Mouse (Mus musculus): ENCODE data around the gene Bcl9l. TPM values are rescaled to one million over a fixed set of nuclear protein-coding genes. Genes with fewer than 3 reads are reported as not detected.

Bcl9l gene
- total and polyA plus RNA-seq, 3 experiments = 0.58 to 5.1 TPM; not detected in 1

- H3K79me2 ChIP-seq (ENCODE audit: control insufficient read depth, insufficient read depth, low read length, poor library complexity) = no peaks in the 10 kb centered on the region
- DNase-seq (ENCODE audit: low read depth, low spot score) = no peak
- TF ChIP-seq ZC3H11A (IDR thresholded peaks at IDR 0.05; ENCODE audit: low read depth, low read length) (no peak), TCF12 (IDR thresholded peaks at IDR 0.05; ENCODE audit: low read depth, low read length) (no peak), MAX (IDR thresholded peaks at IDR 0.05; ENCODE audit: low read length) (no peak), MYC (IDR thresholded peaks at IDR 0.05; ENCODE audit: low read depth, low read length) (no peak), RAD21 (IDR thresholded peaks at IDR 0.05; ENCODE audit: low read depth, low read length) (no peak), ELF1 (IDR thresholded peaks at IDR 0.05; ENCODE audit: low read depth, low read length) (no peak), NELFE (IDR thresholded peaks at IDR 0.05; ENCODE audit: low read depth, low read length) (no peak), MAFK (IDR thresholded peaks at IDR 0.05; ENCODE audit: borderline replicate concordance, low read depth, low read length) (no peak), USF1 (IDR thresholded peaks at IDR 0.05; ENCODE audit: low read depth, low read length) (no peak), TAL1 (IDR thresholded peaks at IDR 0.05; ENCODE audit: low read length) (no peak), CHD2 (IDR thresholded peaks at IDR 0.05; ENCODE audit: low read length) (no peak), ZNF384 (IDR thresholded peaks at IDR 0.05; ENCODE audit: low read depth, low read length) (no peak), KAT2A (conservative IDR thresholded peaks at IDR 0.05; ENCODE audit: low read depth, low read length) (no peak), MAZ (IDR thresholded peaks at IDR 0.05; ENCODE audit: low read depth, low read length) (no peak), MEF2A (IDR thresholded peaks at IDR 0.05; ENCODE audit: extremely low read depth, insufficient replicate concordance, low read depth, low read length, poor library complexity, severe bottlenecking) (no peak), POLR2AphosphoS5 (IDR thresholded peaks at IDR 0.05; ENCODE audit: borderline replicate concordance, low read depth, low read length) (no peak)
- no peak overlapping the region for H3K4me3 ChIP-seq (ENCODE audit: control insufficient read depth in 1 of 2, insufficient read depth in 1 of 2, low read depth in 2 of 2, low read length in 2 of 2)
- peaks cover 0 to 2% of the 10 kb centered on the region in 2 experiments; a peak in 1 of 4 replicates for H3K36me3 ChIP-seq (ENCODE audit: control insufficient read depth in 1 of 2, insufficient read depth in 2 of 2, low read length in 2 of 2)
- no peaks in the 10 kb centered on the region for H3K27me3 ChIP-seq (ENCODE audit: control insufficient read depth in 1 of 2, insufficient read depth in 2 of 2, low read length in 2 of 2)
- H3K9ac ChIP-seq (ENCODE audit: control insufficient read depth, low read depth, low read length, poor library complexity, severe bottlenecking) = no peak overlapping the region
- H3K4me1 ChIP-seq (ENCODE audit: control insufficient read depth in 1 of 2, insufficient read depth in 2 of 2, low read length in 2 of 2) = peaks cover 0 to 4% of the 10 kb centered on the region in 2 experiments; a peak in 1 of 4 replicates
- H3K9me3 ChIP-seq (replicated peaks; ENCODE audit: insufficient read depth, low read length) = no peaks in the 10 kb centered on the region
- no peak overlapping the region for H3K27ac ChIP-seq (ENCODE audit: control insufficient read depth, low read depth, low read length)
Measured at GRCm38 (mm10) chr9:44500163-44500533, 17.5 kb downstream of the Bcl9l start.

DNA sequence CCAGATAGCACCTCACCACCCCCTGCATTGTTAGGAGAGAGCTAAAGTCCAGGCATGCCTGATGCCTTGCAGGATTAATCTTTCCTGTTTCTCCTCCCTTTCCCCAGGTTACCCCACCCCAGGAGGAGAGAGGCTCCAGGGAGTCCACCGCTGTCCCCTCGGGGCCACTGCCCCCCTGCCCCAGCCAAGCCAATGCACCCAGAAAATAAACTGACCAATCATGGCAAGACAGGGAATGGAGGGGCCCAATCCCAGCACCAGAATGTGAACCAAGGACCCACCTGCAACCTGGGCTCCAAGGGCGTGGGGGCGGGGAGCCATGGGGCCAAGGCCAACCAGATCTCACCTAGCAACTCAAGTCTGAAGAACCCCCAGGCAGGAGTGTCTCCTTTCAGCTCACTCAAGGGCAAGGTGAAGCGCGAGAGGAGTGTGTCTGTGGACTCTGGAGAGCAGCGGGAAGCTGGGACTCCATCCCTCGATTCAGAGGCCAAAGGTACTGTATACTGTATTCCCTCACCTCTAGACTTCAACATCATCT is 18.1 kb downstream of the Bcl9l start:
- H3K4me3 ChIP-seq (ENCODE audit: control insufficient read depth in 1 of 2, insufficient read depth in 1 of 2, low read depth in 2 of 2, low read length in 2 of 2) = no peak overlapping the region
- no peaks in the 10 kb centered on the region for H3K9me3 ChIP-seq (replicated peaks; ENCODE audit: insufficient read depth, low read length)
- no peaks in the 10 kb centered on the region for H3K36me3 ChIP-seq (ENCODE audit: control insufficient read depth in 1 of 2, insufficient read depth in 2 of 2, low read length in 2 of 2)
- no peak for TF ChIP-seq UBTF (IDR thresholded peaks at IDR 0.05; ENCODE audit: borderline replicate concordance, insufficient read depth, low read depth, low read length)
- no peak for TF ChIP-seq GATA1 (IDR thresholded peaks at IDR 0.05; ENCODE audit: low read depth, low read length)
- TF ChIP-seq BHLHE40 (IDR thresholded peaks at IDR 0.05; ENCODE audit: borderline replicate concordance, low read depth, low read length) = no peak
- TF ChIP-seq MYC (IDR thresholded peaks at IDR 0.05; ENCODE audit: low read depth, low read length) = no peak
- TF ChIP-seq JUND (IDR thresholded peaks at IDR 0.05; ENCODE audit: low read depth, low read length) = no peak
- TF ChIP-seq CHD1 (IDR thresholded peaks at IDR 0.05; ENCODE audit: low read depth, low read length) = no peak
- no peak for TF ChIP-seq HCFC1 (IDR thresholded peaks at IDR 0.05; ENCODE audit: low read depth, low read length)
- no peak for TF ChIP-seq ZKSCAN1 (IDR thresholded peaks at IDR 0.05; ENCODE audit: low read depth, low read length)
- TF ChIP-seq SMC3 (IDR thresholded peaks at IDR 0.05; ENCODE audit: low read depth, low read length) = no peak
- no peak for TF ChIP-seq EP300 (IDR thresholded peaks at IDR 0.05; ENCODE audit: low read depth in 1 of 2, low read length in 2 of 2)
- no peak for TF ChIP-seq ZC3H11A (IDR thresholded peaks at IDR 0.05; ENCODE audit: low read depth, low read length)
- no peak for TF ChIP-seq TCF12 (IDR thresholded peaks at IDR 0.05; ENCODE audit: low read depth, low read length)
- no peak for TF ChIP-seq POLR2A (IDR thresholded peaks at IDR 0.05; ENCODE audit: control insufficient read depth in 1 of 2, insufficient read depth in 1 of 2, low read depth in 1 of 2, low read length in 2 of 2, poor library complexity in 1 of 2)
- H3K9ac ChIP-seq (ENCODE audit: control insufficient read depth, low read depth, low read length, poor library complexity, severe bottlenecking) = no peak overlapping the region
- H3K4me1 ChIP-seq (ENCODE audit: control insufficient read depth in 1 of 2, insufficient read depth in 2 of 2, low read length in 2 of 2) = no peaks in the 10 kb centered on the region
- no peak overlapping the region for H3K27ac ChIP-seq (ENCODE audit: control insufficient read depth, low read depth, low read length)
- H3K79me2 ChIP-seq (ENCODE audit: control insufficient read depth, insufficient read depth, low read length, poor library complexity) = no peaks in the 10 kb centered on the region
- no peak for DNase-seq (ENCODE audit: low read depth, low spot score)
- no peaks in the 10 kb centered on the region for H3K27me3 ChIP-seq (ENCODE audit: control insufficient read depth in 1 of 2, insufficient read depth in 2 of 2, low read length in 2 of 2)
